Mouse (Mus musculus): Measurements from ENCODE around the gene Zfp831. TPM values are rescaled to one million over a fixed set of nuclear protein-coding genes. Genes with fewer than 3 reads are reported as not detected.

Gene Zfp831
- polyA plus RNA-seq, 1 experiment, result 0.09 TPM

- no peaks in the 10 kb centered on the region for H3K27me3 ChIP-seq (ENCODE audit: control insufficient read depth, insufficient read depth, low read length)
- H3K27ac ChIP-seq (ENCODE audit: control insufficient read depth, insufficient read depth, low read depth, low read length), result no peak overlapping the region
These were observed 41.2 kb upstream of the Zfp831 start for GRCm38 (mm10) chr2:174601938-174602685.

GRCm38 (mm10) chr2:174603321-174603720 is 40.0 kb upstream of the Zfp831 start:
- no peak overlapping the region for H3K27ac ChIP-seq (ENCODE audit: control insufficient read depth, insufficient read depth, low read depth, low read length)
- H3K36me3 ChIP-seq (ENCODE audit: control insufficient read depth, insufficient read depth, low read length), result no peaks in the 10 kb centered on the region
- H3K4me1 ChIP-seq (ENCODE audit: control insufficient read depth, insufficient read depth, low read length), result peaks cover 5% of the 10 kb centered on the region; the same call in 1 of the 2 replicates
- TF ChIP-seq CTCF (IDR thresholded peaks at IDR 0.05; ENCODE audit: control insufficient read depth, insufficient read depth, insufficient replicate concordance, low read depth, low read length) (no peak), POLR2A (IDR thresholded peaks at IDR 0.05; ENCODE audit: control insufficient read depth, low read depth, low read length) (no peak)
- no peak overlapping the region for H3K4me3 ChIP-seq (ENCODE audit: control insufficient read depth, low read depth, low read length)
- no peaks in the 10 kb centered on the region for H3K27me3 ChIP-seq (ENCODE audit: control insufficient read depth, insufficient read depth, low read length)

More at GRCm38 (mm10) chr2:174601938-174602685, 41.2 kb upstream of the Zfp831 start:
- TF ChIP-seq POLR2A (IDR thresholded peaks at IDR 0.05; ENCODE audit: control insufficient read depth, low read depth, low read length) (no peak), CTCF (IDR thresholded peaks at IDR 0.05; ENCODE audit: control insufficient read depth, insufficient read depth, insufficient replicate concordance, low read depth, low read length) (no peak)
- H3K4me1 ChIP-seq (ENCODE audit: control insufficient read depth, insufficient read depth, low read length), result peaks cover 5% of the 10 kb centered on the region; the same call in 1 of the 2 replicates
- no peak overlapping the region for H3K4me3 ChIP-seq (ENCODE audit: control insufficient read depth, low read depth, low read length)
- no peaks in the 10 kb centered on the region for H3K36me3 ChIP-seq (ENCODE audit: control insufficient read depth, insufficient read depth, low read length)

- Histone ChIP-seq H3K27me3 (ENCODE audit: control insufficient read depth, insufficient read depth, low read length) (no peaks in the 10 kb centered on the region), H3K27ac (ENCODE audit: control insufficient read depth, insufficient read depth, low read depth, low read length) (no peak overlapping the region), H3K36me3 (ENCODE audit: control insufficient read depth, insufficient read depth, low read length) (no peaks in the 10 kb centered on the region), H3K4me3 (ENCODE audit: control insufficient read depth, low read depth, low read length) (no peak overlapping the region), H3K4me1 (ENCODE audit: control insufficient read depth, insufficient read depth, low read length) (no peaks in the 10 kb centered on the region)
- no peak for TF ChIP-seq POLR2A (IDR thresholded peaks at IDR 0.05; ENCODE audit: control insufficient read depth, low read depth, low read length)
- no peak for TF ChIP-seq CTCF (IDR thresholded peaks at IDR 0.05; ENCODE audit: control insufficient read depth, insufficient read depth, insufficient replicate concordance, low read depth, low read length)
These were observed 38.3 kb upstream of the Zfp831 start for GRCm38 (mm10) chr2:174605020-174605419.

GRCm38 (mm10) chr2:174605442-174606087 is 37.8 kb upstream of the Zfp831 start:
- no peak overlapping the region for H3K27ac ChIP-seq (ENCODE audit: control insufficient read depth, insufficient read depth, low read depth, low read length)
- H3K4me3 ChIP-seq (ENCODE audit: control insufficient read depth, low read depth, low read length), result no peak overlapping the region
- no peaks in the 10 kb centered on the region for H3K36me3 ChIP-seq (ENCODE audit: control insufficient read depth, insufficient read depth, low read length)
- H3K4me1 ChIP-seq (ENCODE audit: control insufficient read depth, insufficient read depth, low read length), result no peaks in the 10 kb centered on the region
- no peak for TF ChIP-seq CTCF (IDR thresholded peaks at IDR 0.05; ENCODE audit: control insufficient read depth, insufficient read depth, insufficient replicate concordance, low read depth, low read length)
- TF ChIP-seq POLR2A (IDR thresholded peaks at IDR 0.05; ENCODE audit: control insufficient read depth, low read depth, low read length), result no peak
- H3K27me3 ChIP-seq (ENCODE audit: control insufficient read depth, insufficient read depth, low read length), result no peaks in the 10 kb centered on the region

GRCm38 (mm10) chr2:174606376-174606775 is 37.0 kb upstream of the Zfp831 start:
- no peaks in the 10 kb centered on the region for H3K4me1 ChIP-seq (ENCODE audit: control insufficient read depth, insufficient read depth, low read length)
- H3K4me3 ChIP-seq (ENCODE audit: control insufficient read depth, low read depth, low read length), result no peak overlapping the region
- TF ChIP-seq POLR2A (IDR thresholded peaks at IDR 0.05; ENCODE audit: control insufficient read depth, low read depth, low read length) (no peak), CTCF (IDR thresholded peaks at IDR 0.05; ENCODE audit: control insufficient read depth, insufficient read depth, insufficient replicate concordance, low read depth, low read length) (no peak)
- no peaks in the 10 kb centered on the region for H3K27me3 ChIP-seq (ENCODE audit: control insufficient read depth, insufficient read depth, low read length)
- H3K36me3 ChIP-seq (ENCODE audit: control insufficient read depth, insufficient read depth, low read length), result no peaks in the 10 kb centered on the region
- no peak overlapping the region for H3K27ac ChIP-seq (ENCODE audit: control insufficient read depth, insufficient read depth, low read depth, low read length)

GRCm38 (mm10) chr2:174609892-174610291 is 33.4 kb upstream of the Zfp831 start:
- Histone ChIP-seq H3K4me3 (ENCODE audit: control insufficient read depth, low read depth, low read length) (no peak overlapping the region), H3K27me3 (ENCODE audit: control insufficient read depth, insufficient read depth, low read length) (no peaks in the 10 kb centered on the region), H3K4me1 (ENCODE audit: control insufficient read depth, insufficient read depth, low read length) (no peaks in the 10 kb centered on the region), H3K27ac (ENCODE audit: control insufficient read depth, insufficient read depth, low read depth, low read length) (no peak overlapping the region), H3K36me3 (ENCODE audit: control insufficient read depth, insufficient read depth, low read length) (no peaks in the 10 kb centered on the region)
- TF ChIP-seq POLR2A (IDR thresholded peaks at IDR 0.05; ENCODE audit: control insufficient read depth, low read depth, low read length), result no peak

GRCm38 (mm10) chr2:174612386-174613063 is 30.8 kb upstream of the Zfp831 start:
- H3K36me3 ChIP-seq (ENCODE audit: control insufficient read depth, insufficient read depth, low read length), result no peaks in the 10 kb centered on the region
- no peaks in the 10 kb centered on the region for H3K4me1 ChIP-seq (ENCODE audit: control insufficient read depth, insufficient read depth, low read length)
- TF ChIP-seq POLR2A (IDR thresholded peaks at IDR 0.05; ENCODE audit: control insufficient read depth, low read depth, low read length) (no peak), CTCF (IDR thresholded peaks at IDR 0.05; ENCODE audit: control insufficient read depth, insufficient read depth, insufficient replicate concordance, low read depth, low read length) (no peak)
- no peaks in the 10 kb centered on the region for H3K27me3 ChIP-seq (ENCODE audit: control insufficient read depth, insufficient read depth, low read length)
- H3K4me3 ChIP-seq (ENCODE audit: control insufficient read depth, low read depth, low read length), result no peak overlapping the region
- no peak overlapping the region for H3K27ac ChIP-seq (ENCODE audit: control insufficient read depth, insufficient read depth, low read depth, low read length)
